Mouse (Mus musculus): ENCODE data around the gene Tnnt3. TPM values are rescaled to one million over a fixed set of nuclear protein-coding genes. Genes with fewer than 3 reads are reported as not detected.

The Tnnt3 gene
- polyA plus RNA-seq, 1 experiment from 2014 or later, result 10.4 TPM

- peak overlapping the region; percentile 94 for H3K27ac ChIP-seq
- WGBS, result 40% methylated on average over 4 of the region's 4 CpGs
These were observed 39.7 kb downstream of the Tnnt3 start for GRCm38 (mm10) chr7:142538291-142538690.

GRCm38 (mm10) chr7:142538766-142539165, 40.1 kb downstream of the Tnnt3 start:
- peaks cover 82% of the 10 kb centered on the region for H3K4me1 ChIP-seq
- WGBS, result 30% methylated on average over 6 of the region's 6 CpGs
- H3K27ac ChIP-seq, result peak overlapping the region; percentile 94
- H3K4me3 ChIP-seq, result no peak overlapping the region
- H3K9me3 ChIP-seq, result no peaks in the 10 kb centered on the region
- H3K36me3 ChIP-seq, result peaks cover 15% of the 10 kb centered on the region
- no peaks in the 10 kb centered on the region for H3K27me3 ChIP-seq (ENCODE audit: insufficient read depth, poor library complexity, severe bottlenecking)
- no peak for DNase-seq (ENCODE audit: low spot score)

More at GRCm38 (mm10) chr7:142538291-142538690, 39.7 kb downstream of the Tnnt3 start:
- H3K27me3 ChIP-seq (ENCODE audit: insufficient read depth, poor library complexity, severe bottlenecking), result no peaks in the 10 kb centered on the region
- peaks cover 82% of the 10 kb centered on the region for H3K4me1 ChIP-seq
- no peak for DNase-seq (ENCODE audit: low spot score)
- no peak overlapping the region for H3K4me3 ChIP-seq
- peaks cover 15% of the 10 kb centered on the region for H3K36me3 ChIP-seq
- no peaks in the 10 kb centered on the region for H3K9me3 ChIP-seq

- Histone ChIP-seq H3K36me3 (peaks cover 15% of the 10 kb centered on the region), H3K27me3 (ENCODE audit: insufficient read depth, poor library complexity, severe bottlenecking) (no peaks in the 10 kb centered on the region), H3K9me3 (no peaks in the 10 kb centered on the region), H3K4me1 (peaks cover 73% of the 10 kb centered on the region), H3K4me3 (no peak overlapping the region), H3K27ac (peak overlapping the region; percentile 94)
- DNase-seq (ENCODE audit: low spot score), result no peak
- WGBS, result 53% methylated on average over 8 of the region's 8 CpGs
These were observed 41.2 kb downstream of the Tnnt3 start for GRCm38 (mm10) chr7:142539828-142540227.

- 8% methylated on average over 11 of the region's 11 CpGs for WGBS
- H3K9me3 ChIP-seq, result no peaks in the 10 kb centered on the region
- no peaks in the 10 kb centered on the region for H3K27me3 ChIP-seq (ENCODE audit: insufficient read depth, poor library complexity, severe bottlenecking)
- DNase-seq (ENCODE audit: low spot score), result no peak
- H3K27ac ChIP-seq, result peak overlapping the region; percentile 94
- peak overlapping the region; percentile 33 for H3K4me3 ChIP-seq
- H3K4me1 ChIP-seq, result peaks cover 85% of the 10 kb centered on the region
- peaks cover 4% of the 10 kb centered on the region; the same call in 1 of the 2 replicates for H3K36me3 ChIP-seq
These were observed 44.2 kb downstream of the Tnnt3 start for GRCm38 (mm10) chr7:142542771-142543303.

GRCm38 (mm10) chr7:142545967-142546366, 47.3 kb downstream of the Tnnt3 start:
- no peak for DNase-seq (ENCODE audit: low spot score)
- WGBS, result 78% methylated on average over 7 of the region's 7 CpGs
- H3K4me3 ChIP-seq, result no peak overlapping the region
- H3K4me1 ChIP-seq, result peaks cover 81% of the 10 kb centered on the region
- H3K27me3 ChIP-seq (ENCODE audit: insufficient read depth, poor library complexity, severe bottlenecking), result no peaks in the 10 kb centered on the region
- H3K9me3 ChIP-seq, result no peaks in the 10 kb centered on the region
- H3K27ac ChIP-seq, result peak overlapping the region; percentile 94
- peaks cover 3% of the 10 kb centered on the region; the same call in 1 of the 2 replicates for H3K36me3 ChIP-seq

DNA sequence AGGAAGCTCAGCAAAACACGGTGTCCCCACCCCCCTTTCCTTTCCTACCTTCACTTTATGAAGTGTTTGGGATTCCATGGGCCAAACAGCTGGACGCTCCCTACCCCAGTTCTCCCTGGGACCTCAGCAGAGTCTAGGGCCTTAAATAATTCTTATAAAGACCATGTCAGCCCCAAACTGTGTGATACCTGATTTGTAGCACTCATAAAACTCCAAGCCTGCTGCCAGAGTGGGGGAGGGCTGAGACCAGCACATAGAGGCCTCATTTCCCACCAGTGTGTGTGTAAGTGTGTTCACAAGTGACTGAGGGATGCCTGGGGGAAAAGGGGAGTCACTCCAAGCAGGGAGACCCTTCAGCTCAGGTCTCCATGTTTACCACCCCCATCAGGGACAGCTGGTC, 49.2 kb downstream of the Tnnt3 start:
- Histone ChIP-seq H3K4me3 (no peak overlapping the region), H3K27ac (peak overlapping the region; percentile 95), H3K9me3 (no peaks in the 10 kb centered on the region), H3K36me3 (no peaks in the 10 kb centered on the region), H3K27me3 (ENCODE audit: insufficient read depth, poor library complexity, severe bottlenecking) (no peaks in the 10 kb centered on the region), H3K4me1 (peaks cover 83% of the 10 kb centered on the region)
- no peak for DNase-seq (ENCODE audit: low spot score)
- 37% methylated on average over 2 of the region's 2 CpGs for WGBS

- Histone ChIP-seq H3K9me3 (no peaks in the 10 kb centered on the region), H3K27ac (peak overlapping the region; percentile 95), H3K4me3 (no peak overlapping the region), H3K36me3 (no peaks in the 10 kb centered on the region), H3K4me1 (peaks cover 83% of the 10 kb centered on the region), H3K27me3 (ENCODE audit: insufficient read depth, poor library complexity, severe bottlenecking) (no peaks in the 10 kb centered on the region)
- no peak for DNase-seq (ENCODE audit: low spot score)
- WGBS, result 31% methylated on average over 6 of the region's 6 CpGs
These were observed 50.1 kb downstream of the Tnnt3 start for GRCm38 (mm10) chr7:142548706-142549105.

- no peaks in the 10 kb centered on the region for H3K9me3 ChIP-seq
- no peak overlapping the region for H3K4me3 ChIP-seq
- H3K4me1 ChIP-seq, result peaks cover 93% of the 10 kb centered on the region
- no peak for DNase-seq (ENCODE audit: low spot score)
- WGBS, result 83% methylated on average over 10 of the region's 10 CpGs
- peak overlapping the region; percentile 95 for H3K27ac ChIP-seq
- H3K27me3 ChIP-seq (ENCODE audit: insufficient read depth, poor library complexity, severe bottlenecking), result no peaks in the 10 kb centered on the region
- no peaks in the 10 kb centered on the region for H3K36me3 ChIP-seq
These were observed 51.5 kb downstream of the Tnnt3 start for GRCm38 (mm10) chr7:142549941-142550763.

DNA sequence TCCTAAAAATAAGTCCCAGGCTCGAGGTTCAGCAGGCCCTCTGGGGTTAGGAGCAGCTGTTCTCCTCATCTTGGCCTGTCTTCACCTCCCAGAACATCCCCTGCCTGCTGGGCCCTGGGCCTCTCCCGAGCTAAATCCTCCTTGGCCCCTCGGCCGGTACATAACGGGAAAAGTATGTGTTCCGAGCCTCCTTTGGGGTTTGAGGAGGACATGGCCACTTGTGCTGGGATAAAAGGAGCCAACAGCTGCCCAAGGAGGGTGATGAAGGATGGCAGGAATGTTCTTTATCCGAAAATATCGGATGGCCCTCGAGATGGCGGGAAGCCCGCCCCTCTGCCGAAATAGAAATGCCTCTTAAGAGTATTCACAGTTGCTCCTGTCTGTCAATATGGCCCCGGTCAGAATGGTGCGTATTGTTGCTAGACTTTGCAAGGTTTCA, 52.3 kb downstream of the Tnnt3 start:
- no peaks in the 10 kb centered on the region for H3K27me3 ChIP-seq (ENCODE audit: insufficient read depth, poor library complexity, severe bottlenecking)
- DNase-seq (ENCODE audit: low spot score), result no peak
- H3K4me1 ChIP-seq, result peaks cover 93% of the 10 kb centered on the region
- H3K27ac ChIP-seq, result peak overlapping the region; percentile 95
- no peaks in the 10 kb centered on the region for H3K9me3 ChIP-seq
- no peak overlapping the region for H3K4me3 ChIP-seq
- no peaks in the 10 kb centered on the region for H3K36me3 ChIP-seq
- WGBS, result 47% methylated on average over 14 of the region's 14 CpGs

GRCm38 (mm10) chr7:142551691-142552090, 53.1 kb downstream of the Tnnt3 start:
- WGBS, result 83% methylated on average over 5 of the region's 5 CpGs
- Histone ChIP-seq H3K27ac (peak overlapping the region; percentile 95), H3K4me1 (peaks cover 92% of the 10 kb centered on the region), H3K9me3 (no peaks in the 10 kb centered on the region), H3K36me3 (no peaks in the 10 kb centered on the region), H3K27me3 (ENCODE audit: insufficient read depth, poor library complexity, severe bottlenecking) (no peaks in the 10 kb centered on the region), H3K4me3 (no peak overlapping the region)
- DNase-seq (ENCODE audit: low spot score), result no peak

DNA sequence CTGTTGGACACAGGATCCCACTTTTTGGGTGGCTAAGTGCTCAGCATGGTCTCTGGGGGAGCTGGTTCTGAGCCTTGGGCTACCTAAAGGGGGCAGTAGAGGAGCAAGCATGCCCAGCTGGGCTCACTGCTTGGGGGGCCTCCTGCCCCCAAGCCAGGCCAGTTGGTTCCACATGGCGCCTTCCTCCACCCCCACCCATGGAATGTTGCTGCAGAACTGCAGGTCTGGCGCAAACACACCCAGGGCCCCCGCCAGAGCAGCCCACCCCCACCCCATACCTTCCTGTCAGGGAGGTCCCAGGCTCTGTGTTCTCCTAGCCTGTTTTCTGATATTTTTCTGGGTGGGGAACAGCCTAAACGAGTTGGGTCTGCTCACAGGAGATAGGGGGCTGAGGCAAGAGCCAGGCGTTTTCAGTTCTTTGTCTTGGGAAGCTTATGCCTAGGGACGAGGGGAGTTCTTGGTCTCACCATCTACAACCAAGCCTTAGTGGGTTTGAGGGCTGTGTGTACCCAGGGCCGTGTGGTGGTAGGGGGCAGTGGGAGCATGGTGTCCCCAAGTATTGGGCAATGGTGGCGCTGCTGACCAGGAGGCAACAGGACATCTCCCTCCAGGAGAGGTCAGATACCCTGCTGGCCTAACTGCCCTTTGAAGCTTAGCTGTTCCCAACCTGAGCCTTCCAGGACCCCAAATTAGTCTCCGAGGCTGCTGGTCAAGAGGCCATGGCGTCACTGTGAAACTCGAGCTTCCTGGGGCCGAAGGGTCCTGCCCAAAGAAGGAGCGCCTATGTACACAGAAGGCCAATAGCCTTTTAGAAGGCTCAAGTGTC, 54.2 kb downstream of the Tnnt3 start:
- peak overlapping the region; percentile 25 for H3K4me3 ChIP-seq
- H3K36me3 ChIP-seq, result no peaks in the 10 kb centered on the region
- WGBS, result 10% methylated on average over 13 of the region's 13 CpGs

GRCm38 (mm10) chr7:142553417-142554335, 55.0 kb downstream of the Tnnt3 start:
- H3K27me3 ChIP-seq (ENCODE audit: insufficient read depth, poor library complexity, severe bottlenecking), result no peaks in the 10 kb centered on the region
- 14% methylated on average over 11 of the region's 11 CpGs for WGBS
- peaks cover 92% of the 10 kb centered on the region for H3K4me1 ChIP-seq
- H3K36me3 ChIP-seq, result no peaks in the 10 kb centered on the region
- H3K9me3 ChIP-seq, result no peaks in the 10 kb centered on the region
- H3K4me3 ChIP-seq, result 0 out of 2 replicates have a peak overlapping the region, but pooled peaks have one; percentile 25
- DNase-seq (ENCODE audit: low spot score), result no peak
- peak overlapping the region; percentile 95 for H3K27ac ChIP-seq

More for the DNA sequence above, 54.2 kb downstream of the Tnnt3 start:
- DNase-seq (ENCODE audit: low spot score), result peak; percentile 94
- Histone ChIP-seq H3K27ac (peak overlapping the region; percentile 95), H3K27me3 (ENCODE audit: insufficient read depth, poor library complexity, severe bottlenecking) (no peaks in the 10 kb centered on the region), H3K4me1 (peaks cover 92% of the 10 kb centered on the region), H3K9me3 (no peaks in the 10 kb centered on the region)

All from heart, embryonic 10.5 days (tissue).